Mouse (Mus musculus) telencephalon, adult 2 months (tissue): Measurements from ENCODE around the gene Alpk1.

Experiments
- DNase-seq: peaks from one replicate; pipeline ENCODE4 v3.0.0-alpha.2; 2011; ENCODE audit warnings: low read depth, low spot score

Alpk1 gene

DNA sequence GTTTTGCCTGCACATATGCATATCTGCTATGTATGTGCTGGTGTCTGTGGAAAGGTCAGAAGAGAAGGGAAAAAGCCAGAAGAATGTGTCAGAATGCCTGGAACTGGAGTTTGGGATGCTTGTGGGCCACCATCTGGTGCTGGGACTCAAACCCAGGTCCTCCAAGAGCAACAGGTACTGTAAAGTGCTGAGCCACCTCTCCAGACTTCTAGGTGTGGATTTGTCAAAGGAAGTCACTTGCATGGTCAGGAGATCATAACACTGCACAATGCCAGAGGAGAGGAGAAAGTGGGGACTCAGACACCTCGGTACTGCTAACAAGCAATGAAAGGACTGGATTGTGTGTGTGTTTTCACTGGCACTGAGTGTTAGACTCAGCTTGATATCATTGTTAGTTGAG, 150.1 kb downstream of the Alpk1 start:
- DNase-seq, result no peak

DNA sequence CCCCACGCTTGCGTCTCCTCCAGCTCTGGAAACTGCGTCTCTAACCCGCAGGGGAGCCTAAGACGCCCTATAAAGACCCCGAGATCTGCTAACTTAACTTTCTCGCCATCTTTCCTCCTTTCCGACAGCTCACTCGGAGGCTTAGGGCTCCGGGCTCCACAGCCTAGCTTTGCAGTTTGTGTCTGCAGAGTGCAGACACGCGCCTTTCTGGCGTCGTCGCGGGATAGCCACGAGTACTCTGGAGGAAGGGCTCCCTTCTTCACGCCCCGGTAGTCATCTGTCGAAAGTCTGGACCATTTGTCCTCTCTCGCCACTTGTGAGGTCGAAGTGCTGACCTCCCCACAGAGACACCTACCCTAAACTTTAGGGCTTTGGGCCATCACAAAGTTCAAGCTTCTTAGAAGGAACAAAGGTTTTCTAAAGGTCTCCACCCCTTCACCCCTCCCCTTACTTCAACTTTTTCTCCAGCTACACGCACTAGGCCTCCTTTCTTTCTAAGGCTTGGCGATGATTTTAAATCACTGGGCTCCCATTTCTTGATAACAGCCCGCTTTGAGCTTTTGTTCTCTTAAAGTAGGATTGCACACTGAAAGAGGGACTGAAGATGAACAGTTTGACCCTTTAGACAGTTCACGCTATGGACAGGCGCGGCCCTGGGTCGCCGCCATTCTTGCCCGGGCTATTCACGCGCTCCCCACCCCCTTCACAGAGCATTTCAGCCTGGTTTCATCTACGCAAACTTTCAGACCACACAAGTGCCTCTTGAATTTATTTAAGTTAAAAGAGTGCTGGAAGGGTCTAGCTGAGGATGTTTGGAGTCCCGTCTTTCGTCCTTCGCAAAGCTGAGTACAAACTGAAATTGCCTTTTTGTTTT, 151.8 kb downstream of the Alpk1 start:
- no peak for DNase-seq

DNA sequence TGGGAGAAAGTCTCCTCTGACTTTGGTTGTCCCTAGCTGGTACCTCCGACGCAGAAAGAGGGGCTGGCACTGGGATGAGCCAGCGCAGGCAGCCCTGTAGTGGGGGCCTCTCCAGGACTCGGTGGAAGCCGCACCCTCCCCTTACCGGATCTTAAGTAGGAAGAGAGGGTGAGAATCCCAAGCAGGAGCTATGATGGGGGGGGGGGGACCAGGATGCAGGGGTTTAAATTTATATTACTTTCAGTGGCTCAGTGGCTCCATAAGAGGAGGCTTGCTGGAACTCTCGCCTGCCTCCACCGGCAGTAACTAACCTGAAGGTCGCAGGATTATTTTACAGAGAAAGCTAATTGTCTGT, 152.4 kb downstream of the Alpk1 start:
- DNase-seq, result no peak

DNA sequence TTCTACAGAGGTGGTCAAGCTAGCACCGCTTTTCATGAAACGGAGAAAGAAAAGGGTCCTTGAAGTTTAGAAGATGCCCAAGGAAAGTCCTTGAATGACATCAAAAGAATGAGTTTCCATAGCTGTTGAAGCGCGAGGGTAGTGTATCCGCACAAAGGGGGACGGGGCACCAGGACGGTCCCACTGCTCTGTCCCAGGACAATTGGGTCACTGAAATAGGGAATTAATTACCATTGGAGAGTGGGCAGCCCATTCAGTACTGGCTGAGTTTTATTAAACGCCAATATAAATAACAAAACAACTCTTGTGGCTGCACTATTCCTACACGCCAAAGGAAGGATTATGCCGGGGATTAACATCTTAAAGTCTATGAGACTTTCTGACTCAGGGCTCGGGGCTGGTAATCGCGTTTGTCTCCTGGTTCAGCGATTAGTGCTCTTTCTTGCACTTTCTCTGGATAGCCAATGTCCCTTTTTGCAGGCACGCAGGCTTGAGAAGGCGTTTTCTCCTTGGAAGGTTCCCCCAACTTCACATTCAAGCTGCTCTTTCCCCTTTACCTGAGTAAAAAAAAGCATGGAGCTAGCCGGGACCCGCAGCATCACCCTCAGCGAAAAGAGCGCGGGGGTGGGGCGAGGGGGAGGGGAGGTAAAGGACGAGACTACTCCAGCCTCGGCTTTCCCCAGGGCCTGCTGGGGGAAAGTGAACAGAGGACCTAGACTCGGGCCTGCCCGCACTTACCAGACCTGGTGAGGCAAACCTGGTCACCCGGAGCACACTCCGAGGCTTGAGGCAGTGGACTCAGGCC, 153.0 kb downstream of the Alpk1 start:
- DNase-seq, result no peak

DNA sequence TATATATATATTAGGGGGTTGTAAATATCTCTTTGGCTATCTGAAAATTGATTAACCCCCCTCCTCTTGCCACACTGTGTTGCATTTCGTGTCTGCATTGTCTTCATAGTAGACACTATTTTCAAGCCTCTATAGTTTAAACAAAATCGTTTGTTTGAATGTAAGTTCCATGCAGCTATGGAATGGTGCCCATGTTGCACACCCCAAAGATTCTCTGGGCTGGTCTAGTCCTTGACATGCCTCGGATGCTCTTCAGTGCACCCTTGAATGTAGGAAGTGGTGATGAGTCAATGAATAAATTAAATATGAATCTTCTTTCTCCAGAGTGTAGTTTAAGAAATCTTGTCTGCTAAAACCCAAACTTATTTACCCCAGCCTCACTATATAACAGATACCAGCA, 153.8 kb downstream of the Alpk1 start:
- no peak for DNase-seq

DNA sequence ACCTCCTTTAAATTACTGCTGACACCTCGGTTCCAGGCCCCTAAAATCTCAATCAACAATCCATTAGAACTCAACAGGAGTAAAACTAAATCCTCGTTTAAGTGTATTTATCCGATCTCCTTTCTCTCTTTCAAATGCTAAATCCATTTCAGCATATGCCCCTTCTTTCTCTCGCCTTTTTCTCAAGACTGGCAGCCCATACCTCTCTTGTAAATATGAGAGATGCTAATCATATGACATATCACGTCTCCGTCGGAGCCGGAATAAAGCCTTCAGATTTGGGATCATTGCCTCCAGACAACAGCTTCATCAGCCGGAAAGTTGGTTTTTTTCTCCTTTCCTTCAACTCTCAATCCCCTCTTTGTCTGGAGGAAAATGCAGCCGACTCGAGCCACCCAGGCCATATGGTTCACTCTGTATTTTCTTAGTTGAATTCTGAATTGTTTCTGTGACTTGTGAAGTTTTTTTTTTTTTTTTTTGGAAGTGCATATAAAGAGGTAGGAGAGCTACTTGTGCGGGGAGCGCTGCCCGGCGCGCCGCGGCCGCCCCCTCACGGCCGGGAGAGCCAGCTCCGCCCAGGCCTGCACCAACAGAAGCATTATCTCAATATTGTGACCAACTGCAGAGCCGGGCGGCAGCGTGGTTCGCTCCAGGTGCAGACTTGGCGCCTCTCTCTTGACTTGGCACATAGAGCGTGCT, 154.5 kb downstream of the Alpk1 start:
- DNase-seq, result no peak

DNA sequence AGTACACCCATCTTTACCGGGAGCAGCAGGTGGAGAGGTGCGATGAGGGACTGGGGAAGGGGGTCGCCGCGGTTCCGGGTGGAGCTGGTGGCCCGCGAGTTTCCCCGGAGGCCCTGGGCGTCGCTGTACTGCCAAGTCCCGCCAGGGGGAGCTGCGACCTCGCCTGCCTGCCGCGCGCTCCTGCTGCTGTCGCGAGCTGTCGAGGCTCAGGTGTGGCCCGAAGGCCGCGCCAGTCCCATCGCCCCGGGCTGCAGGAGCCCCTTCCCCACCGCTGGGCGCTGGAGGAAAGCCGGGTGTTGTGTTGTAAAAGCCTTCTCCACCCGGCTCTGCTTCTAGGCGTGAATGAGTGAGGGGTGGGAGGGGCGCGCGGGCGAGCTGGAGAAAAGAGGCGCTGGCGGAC, 155.0 kb downstream of the Alpk1 start:
- DNase-seq, result no peak
